Mouse (Mus musculus): ENCODE measurements around the gene Styk1.

The Styk1 gene

GRCm38 (mm10) chr6:131367101-131367500 is 13.7 kb upstream of the Styk1 start:
- DNase-seq: no peak

GRCm38 (mm10) chr6:131364353-131364752 is 11.0 kb upstream of the Styk1 start:
- DNase-seq: peak; percentile 23

GRCm38 (mm10) chr6:131362987-131363765 is 9.8 kb upstream of the Styk1 start:
- peak; percentile 16 for DNase-seq

GRCm38 (mm10) chr6:131360693-131361092 is 7.3 kb upstream of the Styk1 start:
- peak; percentile 73 for DNase-seq

- DNase-seq: no peak
Observed at GRCm38 (mm10) chr6:131359543-131359942, 6.1 kb upstream of the Styk1 start.

GRCm38 (mm10) chr6:131354913-131355312 is 1.5 kb upstream of the Styk1 start:
- DNase-seq: no peak

GRCm38 (mm10) chr6:131347026-131347425 is 6.4 kb downstream of the Styk1 start:
- DNase-seq: no peak

- no peak for DNase-seq
Observed at GRCm38 (mm10) chr6:131344346-131344745, 9.1 kb downstream of the Styk1 start.

- DNase-seq: no peak
Observed at GRCm38 (mm10) chr6:131340082-131340481, 13.3 kb downstream of the Styk1 start.

GRCm38 (mm10) chr6:131339309-131339708 is 14.1 kb downstream of the Styk1 start:
- DNase-seq: no peak

- DNase-seq: no peak
Observed at GRCm38 (mm10) chr6:131338787-131339186, 14.6 kb downstream of the Styk1 start.

- no peak for DNase-seq
Observed at GRCm38 (mm10) chr6:131327076-131327475, 26.3 kb downstream of the Styk1 start.

- no peak for DNase-seq
Observed at GRCm38 (mm10) chr6:131321854-131322639, 31.4 kb downstream of the Styk1 start.

GRCm38 (mm10) chr6:131316155-131317101 is 37.0 kb downstream of the Styk1 start:
- peak; percentile 5 for DNase-seq

- no peak for DNase-seq
Observed at GRCm38 (mm10) chr6:131308031-131308430, 45.4 kb downstream of the Styk1 start.

GRCm38 (mm10) chr6:131304776-131305175 is 48.6 kb downstream of the Styk1 start:
- no peak for DNase-seq

- DNase-seq: no peak
Observed at GRCm38 (mm10) chr6:131298531-131298930, 54.9 kb downstream of the Styk1 start.

GRCm38 (mm10) chr6:131294435-131295112 is 58.8 kb downstream of the Styk1 start:
- DNase-seq: no peak

- no peak for DNase-seq
Observed at GRCm38 (mm10) chr6:131293916-131294315, 59.5 kb downstream of the Styk1 start.

GRCm38 (mm10) chr6:131292991-131293788 is 60.2 kb downstream of the Styk1 start, which contains the start of gene Magohb:
Magohb (minus strand) TSS chr6:131293244.
- DNase-seq: peak; percentile 84

- peak; percentile 37 for DNase-seq
Observed at GRCm38 (mm10) chr6:131292276-131292990, 61.0 kb downstream of the Styk1 start.

Data from liver (tissue).